Comparison of ENCODE assay signal across 7 mouse cellular contexts in genomic region chr11:46311181-46311702, GRCm38 (mm10). TPM values are rescaled to one million over a fixed set of nuclear protein-coding genes. Genes with fewer than 3 reads are reported as not detected.
DNase-seq lines count a peak whose midpoint lies in the region; ATAC-seq lines count a peak whose summit lies in the region.

No protein-coding gene starts in this region.

- no peaks in the 10 kb centered on the region for H3K9me3 ChIP-seq in forebrain, embryonic 13.5 days (replicated peaks)
- H3K9me3 ChIP-seq in limb, embryonic 13.5 days: no peaks in the 10 kb centered on the region
- H3K9me3 ChIP-seq in neural tube, embryonic 12.5 days: no peaks in the 10 kb centered on the region

- H3K27ac ChIP-seq in brown adipose tissue, adult 24 weeks (replicated peaks; ENCODE audit: low read depth, low read length): no peak overlapping the region
- peak overlapping the region; percentile 82 for H3K27ac ChIP-seq in forebrain, embryonic 13.5 days
- no peak overlapping the region for H3K27ac ChIP-seq in limb, embryonic 13.5 days
- H3K27ac ChIP-seq in neural tube, embryonic 12.5 days: peak overlapping the region; percentile 76

- H3K9ac ChIP-seq in forebrain, embryonic 13.5 days: peak overlapping the region; percentile 96
- H3K9ac ChIP-seq in limb, embryonic 13.5 days: peak overlapping the region; percentile 77
- peak overlapping the region; percentile 92 for H3K9ac ChIP-seq in neural tube, embryonic 12.5 days

- H3K4me2 ChIP-seq in forebrain, embryonic 13.5 days: peak overlapping the region; percentile 89
- peak overlapping the region; percentile 97 for H3K4me2 ChIP-seq in limb, embryonic 13.5 days (replicated peaks)
- H3K4me2 ChIP-seq in neural tube, embryonic 12.5 days (replicated peaks): peak overlapping the region; percentile 92

- WGBS in forebrain, embryonic 13.5 days: 2% methylated on average over 14 of the region's 14 CpGs
- WGBS in limb, embryonic 13.5 days: 11% methylated on average over 14 of the region's 14 CpGs
- WGBS in neural tube, embryonic 12.5 days: 8% methylated on average over 14 of the region's 14 CpGs

- peak overlapping the region; percentile 68 for H3K4me3 ChIP-seq in brown adipose tissue, adult 24 weeks (ENCODE audit: insufficient read depth, low read depth, low read length)
- peak overlapping the region; percentile 77 for H3K4me3 ChIP-seq in forebrain, embryonic 13.5 days
- H3K4me3 ChIP-seq in limb, embryonic 13.5 days: peak overlapping the region; percentile 79
- H3K4me3 ChIP-seq in neural tube, embryonic 12.5 days: peak overlapping the region; percentile 84

- peak; percentile 39 to 49 for DNase-seq in right cerebral cortex, adult 2 months (ENCODE audit: low spot score in 2 of 2)
- no peak for DNase-seq in right cerebral cortex, postnatal 14 days
- DNase-seq in c-Kit-positive CD71-positive TER-119-positive erythroid progenitor cells, embryonic 14.5 days (ENCODE audit: low spot score): no peak

- H3K36me3 ChIP-seq in forebrain, embryonic 13.5 days (ENCODE audit: poor library complexity, severe bottlenecking): peaks cover 6% of the 10 kb centered on the region; the same call in 1 of the 2 replicates
- H3K36me3 ChIP-seq in limb, embryonic 13.5 days: no peaks in the 10 kb centered on the region
- no peaks in the 10 kb centered on the region; the same call in 1 of the 2 replicates for H3K36me3 ChIP-seq in neural tube, embryonic 12.5 days

- peak; percentile 5 for ATAC-seq in forebrain, embryonic 13.5 days
- peak; percentile 11; the same call in 1 of the 2 replicates for ATAC-seq in limb, embryonic 13.5 days (ENCODE audit: low FRiP score, low read depth)
- ATAC-seq in neural tube, embryonic 12.5 days (ENCODE audit: low FRiP score, low read depth): peak; percentile 2; the same call in 1 of the 2 replicates

- H3K4me1 ChIP-seq in brown adipose tissue, adult 24 weeks (ENCODE audit: control insufficient read depth, insufficient read depth, insufficient read length, low read length): no peaks in the 10 kb centered on the region
- H3K4me1 ChIP-seq in forebrain, embryonic 13.5 days: peaks cover 40% of the 10 kb centered on the region
- peaks cover 53% of the 10 kb centered on the region for H3K4me1 ChIP-seq in limb, embryonic 13.5 days
- H3K4me1 ChIP-seq in neural tube, embryonic 12.5 days: peaks cover 32% of the 10 kb centered on the region

- H3K27me3 ChIP-seq in forebrain, embryonic 13.5 days: no peaks in the 10 kb centered on the region
- no peaks in the 10 kb centered on the region; the same call in 1 of the 2 replicates for H3K27me3 ChIP-seq in limb, embryonic 13.5 days
- no peaks in the 10 kb centered on the region for H3K27me3 ChIP-seq in neural tube, embryonic 12.5 days (replicated peaks)

RNA-seq across cellular contexts. Expression of gene Cyfip2, which starts 1.4 kb away (rescaled TPM):
- polyA plus RNA-seq in brown adipose tissue, adult 24 weeks (2012; ENCODE audit: insufficient read depth, insufficient read length, missing spikeins): 0.29 and 0.59 TPM in 2 replicates
- 55.9 and 59.8 TPM in 2 replicates for polyA plus RNA-seq in forebrain, embryonic 13.5 days (2015; fragmentation: Nextera tagmentation; extraction: Ambion mirVana)
- polyA plus RNA-seq in limb, embryonic 13.5 days (2015; fragmentation: Nextera tagmentation; extraction: Ambion mirVana): 11.0 and 14.1 TPM in 2 replicates
- 76.2 and 83.5 TPM in 2 replicates for polyA plus RNA-seq in neural tube, embryonic 12.5 days (2016; fragmentation: Nextera tagmentation; extraction: Ambion mirVana)

Comparison
In these comparisons a context has a peak if more than half of its experiments do, and no peak if none do; other contexts are left out.
1. DNase-seq: peak in right cerebral cortex, adult 2 months (2 of 2); none in right cerebral cortex, postnatal 14 days (single experiment) and c-Kit-positive CD71-positive TER-119-positive erythroid progenitor cells, embryonic 14.5 days (single experiment).
2. H3K27ac ChIP-seq: peak in forebrain, embryonic 13.5 days (single experiment) and neural tube, embryonic 12.5 days (single experiment); none in brown adipose tissue, adult 24 weeks (single experiment) and limb, embryonic 13.5 days (single experiment).
3. Peak in every context shown above with its lines, with median percentiles within 50 percentile points of each other: H3K4me3 ChIP-seq, ATAC-seq, H3K4me2 ChIP-seq and H3K9ac ChIP-seq.